Mouse (Mus musculus): ENCODE measurements around the gene Gimap4.

GRCm38 (mm10) chr6:48647611-48648010 is 36.7 kb upstream of the Gimap4 start:
- no peak for TF ChIP-seq CTCF (IDR thresholded peaks at IDR 0.05; ENCODE audit: extremely low read depth, insufficient read depth, insufficient read length, insufficient replicate concordance)
- no peak for TF ChIP-seq POLR2A (IDR thresholded peaks at IDR 0.05; ENCODE audit: low read depth, low read length)
